Mouse (Mus musculus) bone marrow macrophage, adult 2 months (primary cell): ENCODE measurements around the gene Ngef.

ENCODE experiments used
- CTCF ChIP-seq: IDR thresholded peaks from 2 replicates; pipeline ENCODE4 v1.5.1; 2012; ENCODE audit warnings: low read depth, mild to moderate bottlenecking, low read length, moderate library complexity
- POLR2A ChIP-seq: IDR thresholded peaks from 2 replicates; pipeline ENCODE4 v1.6.1; 2012; ENCODE audit warnings: mild to moderate bottlenecking, low read depth, low read length, borderline replicate concordance

GRCm38 (mm10) chr1:87594671-87595070 is 21.0 kb upstream of the Ngef start:
- no peak for TF ChIP-seq CTCF
- TF ChIP-seq POLR2A: no peak
